Comparison of ENCODE assay signal across 32 mouse cellular contexts in the genomic region with DNA sequence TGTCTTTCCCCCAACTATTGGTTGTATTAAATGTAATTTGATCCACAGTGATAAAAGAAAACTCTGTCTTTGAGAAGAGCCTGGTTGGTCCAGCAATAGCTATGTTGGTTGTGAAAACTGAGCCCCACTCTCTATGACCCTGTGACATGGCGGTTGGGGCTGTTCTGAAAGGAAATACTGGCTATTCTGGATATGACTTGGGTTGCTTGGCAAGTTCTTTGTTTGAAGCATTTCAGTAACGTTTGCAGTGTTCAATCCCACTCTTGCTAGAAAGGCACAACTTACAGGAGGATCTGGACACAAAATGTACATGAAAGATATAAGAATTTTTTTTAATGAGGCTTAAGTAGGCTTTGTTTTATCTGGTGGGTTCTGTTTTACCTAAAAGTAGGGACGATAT.
"Had no signal": no experiment of that assay in that cellular context is flagged by ENCODE, and none has a peak within 500 bp of the region (broad histone marks: within the 10 kb centered on the region; RNA-seq: fewer than 3 reads in every experiment).

No protein-coding gene starts in this region.

- H3K36me3 ChIP-seq: heart, embryonic 10.5 days; heart, embryonic 12.5 days; heart, embryonic 13.5 days; heart, embryonic 15.5 days; hindbrain, embryonic 10.5 days; hindbrain, embryonic 12.5 days; hindbrain, embryonic 13.5 days; hindbrain, embryonic 15.5 days; intestine, embryonic 15.5 days; kidney, embryonic 15.5 days had no signal

- H3K4me3 ChIP-seq: heart, embryonic 10.5 days; heart, embryonic 12.5 days; heart, embryonic 13.5 days; heart, embryonic 15.5 days; hindbrain, embryonic 10.5 days; hindbrain, embryonic 12.5 days; hindbrain, embryonic 13.5 days; hindbrain, embryonic 15.5 days; intestine, embryonic 15.5 days; kidney, embryonic 15.5 days; layer of hippocampus, adult 2 months; left cerebral cortex, adult 2 months had no signal

- DNase-seq: heart, postnatal 10 days; heart, postnatal 14 days; heart, postnatal 36 days; heart, postnatal 4 days; kidney, adult 11 months; kidney, adult 18-20 months; kidney, adult 2 months; kidney, adult 8-10 months; kidney, adult 9 months; kidney, postnatal 10 days; kidney, postnatal 14 days; kidney, postnatal 25 days; kidney, postnatal 36 days; kidney, postnatal 4 days; layer of hippocampus, adult 9-11 months; layer of hippocampus, postnatal 36 days had no signal

- H3K4me2 ChIP-seq: heart, embryonic 11.5 days; heart, embryonic 12.5 days; heart, embryonic 13.5 days; heart, embryonic 15.5 days; hindbrain, embryonic 12.5 days; hindbrain, embryonic 13.5 days; hindbrain, embryonic 14.5 days; hindbrain, embryonic 15.5 days; intestine, embryonic 15.5 days; kidney, embryonic 15.5 days had no signal

- H3K4me1 ChIP-seq: heart, embryonic 10.5 days; heart, embryonic 12.5 days; heart, embryonic 13.5 days; heart, embryonic 15.5 days; hindbrain, embryonic 12.5 days; hindbrain, embryonic 13.5 days; hindbrain, embryonic 15.5 days; intestine, embryonic 15.5 days; kidney, embryonic 15.5 days had no signal

- H3K27me3 ChIP-seq: heart, embryonic 12.5 days; heart, embryonic 13.5 days; heart, embryonic 15.5 days; hindbrain, embryonic 12.5 days; hindbrain, embryonic 13.5 days; hindbrain, embryonic 15.5 days; intestine, embryonic 15.5 days; kidney, embryonic 15.5 days had no signal

- H3K9me3 ChIP-seq: heart, embryonic 10.5 days; heart, embryonic 12.5 days; heart, embryonic 13.5 days; heart, embryonic 15.5 days; hindbrain, embryonic 10.5 days; hindbrain, embryonic 12.5 days; hindbrain, embryonic 13.5 days; hindbrain, embryonic 15.5 days; intestine, embryonic 15.5 days; kidney, embryonic 15.5 days had no signal

- H3K27ac ChIP-seq: heart, embryonic 10.5 days; heart, embryonic 13.5 days; heart, embryonic 15.5 days; hindbrain, embryonic 10.5 days; hindbrain, embryonic 12.5 days; hindbrain, embryonic 13.5 days; hindbrain, embryonic 14.5 days; hindbrain, embryonic 15.5 days; hindbrain, postnatal 0 days; intestine, embryonic 15.5 days; kidney, embryonic 15.5 days; kidney, postnatal 0 days; layer of hippocampus, adult 2 months; left cerebral cortex, adult 2 months had no signal

- H3K9ac ChIP-seq: heart, embryonic 12.5 days; heart, embryonic 13.5 days; heart, embryonic 15.5 days; hindbrain, embryonic 12.5 days; hindbrain, embryonic 13.5 days; hindbrain, embryonic 14.5 days; hindbrain, embryonic 15.5 days; intestine, embryonic 15.5 days; kidney, embryonic 15.5 days had no signal
